Mouse (Mus musculus) B cell, adult 62 days (primary cell): Measurements from ENCODE around the gene Slc27a1. TPM values are rescaled to one million over a fixed set of nuclear protein-coding genes. Genes with fewer than 3 reads are reported as not detected.

Source experiments
- total RNA-seq: library from RNA; stranded (reverse); gene quantifications from 4 replicates; pipeline ENCODE4 v1.2.4, GENCODE M21; 2023

The Slc27a1 gene
- total RNA-seq, result 9.7 to 12.1 TPM (median 11.2 TPM) in 4 replicates

GRCm38 (mm10) chr8:71568387-71568937 is at the start of gene Slc27a1:
Gene Slc27a1, plus strand, starts transcription at chr8:71568882.

GRCm38 (mm10) chr8:71525226-71526050 is 43.2 kb upstream of the Slc27a1 start, which contains the start of gene Ccdc194:
Gene Ccdc194, minus strand, starts transcription at chr8:71525711.

GRCm38 (mm10) chr8:71537028-71537867 is 31.4 kb upstream of the Slc27a1 start, which contains the start of gene Bst2:
Gene Bst2, minus strand, starts transcription at chr8:71537456.

GRCm38 (mm10) chr8:71542632-71543343 is 25.9 kb upstream of the Slc27a1 start, which contains the start of gene Mvb12a:
Gene Mvb12a, plus strand, starts transcription at chr8:71542922.

GRCm38 (mm10) chr8:71558071-71558957 is 10.4 kb upstream of the Slc27a1 start, which contains the start of gene Tmem221:
Gene Tmem221, minus strand, starts transcription at chr8:71558871.

GRCm38 (mm10) chr8:71566501-71566900 is 2.2 kb upstream of the Slc27a1 start, which contains the start of gene Nxnl1:
Gene Nxnl1, minus strand, starts transcription at chr8:71566601.

GRCm38 (mm10) chr8:71591471-71592373 is 23.0 kb downstream of the Slc27a1 start, which contains the start of gene Pgls:
Gene Pgls, plus strand, starts transcription at chr8:71592176.

GRCm38 (mm10) chr8:71597451-71597850 is 28.8 kb downstream of the Slc27a1 start, which contains the start of gene Fam129c:
Gene Fam129c, plus strand, starts transcription at chr8:71597648.

GRCm38 (mm10) chr8:71610822-71611651 is 42.4 kb downstream of the Slc27a1 start, which contains the start of gene Colgalt1:
Gene Colgalt1, plus strand, starts transcription at chr8:71610998.

Other genes starting within 250 kb of the Slc27a1 start
- gene Use1, start 202.0 kb upstream of the Slc27a1 start, total RNA-seq, result 279 to 295 TPM (median 290 TPM) in 4 replicates
- 16.4 to 24.5 TPM (median 23.0 TPM) in 4 replicates for gene Ocel1, start 197.6 kb upstream of the Slc27a1 start, total RNA-seq
- 12.5 to 15.7 TPM (median 13.8 TPM) in 4 replicates for gene Nr2f6, start 186.9 kb upstream of the Slc27a1 start, total RNA-seq
- gene Ushbp1, start 173.1 kb upstream of the Slc27a1 start, total RNA-seq, result not detected in 4 replicates
- 86.1 to 104 TPM (median 93.2 TPM) in 4 replicates for gene Babam1, start 172.0 kb upstream of the Slc27a1 start, total RNA-seq
- gene Ankle1, start 162.9 kb upstream of the Slc27a1 start, total RNA-seq, result 0.39 to 1.6 TPM (median 0.60 TPM) in 4 replicates
- 12.0 to 14.3 TPM (median 12.5 TPM) in 4 replicates for gene Abhd8, start 105.2 kb upstream of the Slc27a1 start, total RNA-seq
- gene Mrpl34, start 103.9 kb upstream of the Slc27a1 start, total RNA-seq, result 28.3 to 38.5 TPM (median 35.1 TPM) in 4 replicates
- gene Dda1, start 99.7 kb upstream of the Slc27a1 start, total RNA-seq, result 100 to 118 TPM (median 108 TPM) in 4 replicates
- gene Ano8, start 82.9 kb upstream of the Slc27a1 start, total RNA-seq, result 11.7 to 13.0 TPM (median 12.1 TPM) in 4 replicates
- gene Gtpbp3, start 80.8 kb upstream of the Slc27a1 start, total RNA-seq, result 14.6 to 19.6 TPM (median 17.3 TPM) in 4 replicates
- 0.49 TPM in 1 of 4 replicates, not detected in the others for gene Plvap, start 57.1 kb upstream of the Slc27a1 start, total RNA-seq
- not detected in 4 replicates for gene Ccdc194, start 43.2 kb upstream of the Slc27a1 start, total RNA-seq
- 22.0 to 39.0 TPM (median 26.1 TPM) in 4 replicates for gene Bst2, start 31.4 kb upstream of the Slc27a1 start, total RNA-seq
- 33.7 to 43.0 TPM (median 40.6 TPM) in 4 replicates for gene Mvb12a, start 26.0 kb upstream of the Slc27a1 start, total RNA-seq
- gene Tmem221, start 10.0 kb upstream of the Slc27a1 start, total RNA-seq, result not detected in 4 replicates
- not detected in 4 replicates for gene Nxnl1, start 2.3 kb upstream of the Slc27a1 start, total RNA-seq
- gene Pgls, start 23.3 kb downstream of the Slc27a1 start, total RNA-seq, result 96.6 to 107 TPM (median 102 TPM) in 4 replicates
- 102 to 133 TPM (median 110 TPM) in 4 replicates for gene Fam129c, start 28.8 kb downstream of the Slc27a1 start, total RNA-seq
- gene Colgalt1, start 42.1 kb downstream of the Slc27a1 start, total RNA-seq, result 104 to 123 TPM (median 109 TPM) in 4 replicates
- 0.09 to 0.33 TPM (median 0.21 TPM) in 3 of 4 replicates, not detected in the other for gene Unc13a, start 102.9 kb downstream of the Slc27a1 start, total RNA-seq
- 76.1 to 85.3 TPM (median 78.2 TPM) in 4 replicates for gene Jak3, start 107.4 kb downstream of the Slc27a1 start, total RNA-seq
- gene Insl3, start 120.3 kb downstream of the Slc27a1 start, total RNA-seq, result 33.1 to 39.9 TPM (median 34.5 TPM) in 4 replicates
- 0.30 to 0.75 TPM (median 0.51 TPM) in 4 replicates for gene B3gnt3, start 132.9 kb downstream of the Slc27a1 start, total RNA-seq
- gene Fcho1, start 156.8 kb downstream of the Slc27a1 start, total RNA-seq, result 170 to 194 TPM (median 172 TPM) in 4 replicates